Mouse (Mus musculus) lung, adult 2 months (tissue): ENCODE results near the gene Trim2. TPM values are rescaled to one million over a fixed set of nuclear protein-coding genes. Genes with fewer than 3 reads are reported as not detected.
A peak's percentile ranks its signal among the peaks of the same experiment; 100 is the strongest.

Experiments
- DNase-seq: peaks from one replicate; pipeline ENCODE4 v3.0.0; 2022
- H3K4me1 ChIP-seq: fragments of 200-500 bp; 2 replicates; pipeline ENCODE4 v1.6.1; 2011; ENCODE audit warnings: low read length; ENCODE audit not compliant: control insufficient read depth, insufficient read depth
- H3K4me3 ChIP-seq: fragments of 200-500 bp; replicated peaks from 2 replicates; pipeline ENCODE3; 2011; ENCODE audit warnings: low read depth, mild to moderate bottlenecking, control low read depth, low read length; ENCODE audit errors: extremely low read depth
- CTCF ChIP-seq: fragments of 200-500 bp; IDR thresholded peaks from 2 replicates; pipeline ENCODE4 v1.5.1; 2011; ENCODE audit warnings: mild to moderate bottlenecking, low read length, control low read depth; ENCODE audit not compliant: insufficient read depth
- POLR2A ChIP-seq: fragments of 200-500 bp; IDR thresholded peaks from 2 replicates; pipeline ENCODE4 v1.6.1; 2011; ENCODE audit warnings: low read depth, mild to moderate bottlenecking, control low read depth, low read length, borderline replicate concordance; ENCODE audit errors: extremely low read depth
- WGBS: fragments of 180-500 bp; shearing (Covaris S2); methylation state at CpG from one replicate; pipeline ENCODE4 v1.1.7; 2018; 5-methylcytosine and 5-hydroxymethylcytosine counted together
- polyA plus RNA-seq: library from polyadenylated mRNA; depleted of rRNA; stranded (reverse); fragments of >200 nt; gene quantifications from 2 replicates; pipeline ENCODE4 v1.2.3, GENCODE M21; 2012

Gene Trim2
- polyA plus RNA-seq, 1 experiment: 26.3 TPM

GRCm38 (mm10) chr3:84272293-84273015, 34.2 kb downstream of the Trim2 start:
- no peak overlapping the region for H3K4me3 ChIP-seq
- H3K4me1 ChIP-seq: 0 out of 2 replicates have a peak, but pooled peaks cover 4% of the 10 kb centered on the region
- TF ChIP-seq CTCF: no peak
- TF ChIP-seq POLR2A: no peak
- DNase-seq: no peak
- 86% methylated on average over 10 of the region's 10 CpGs for WGBS

DNA sequence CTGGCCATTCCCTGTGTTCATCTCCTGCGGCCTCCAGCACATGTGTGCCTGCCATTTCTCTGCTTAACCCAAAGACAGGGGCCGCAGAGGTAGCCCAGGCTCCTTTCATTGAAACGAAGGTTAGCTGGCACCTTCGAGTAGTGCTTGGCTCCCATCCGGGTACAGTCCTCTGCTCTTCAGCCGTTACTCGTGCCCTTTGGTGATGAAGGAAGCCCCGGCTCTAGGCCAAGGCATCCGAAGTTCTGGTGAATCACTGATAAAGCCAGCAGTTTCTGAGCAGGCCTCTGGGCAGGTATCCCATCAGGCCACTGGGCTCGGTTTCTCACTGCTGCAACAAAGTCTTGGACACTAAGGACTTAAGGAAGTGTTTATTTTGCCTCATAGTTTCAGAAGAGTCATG, 34.9 kb downstream of the Trim2 start:
- TF ChIP-seq CTCF (no peak), POLR2A (no peak)
- no peak for DNase-seq
- 0 out of 2 replicates have a peak, but pooled peaks cover 4% of the 10 kb centered on the region for H3K4me1 ChIP-seq
- WGBS: 91% methylated on average over 10 of the region's 10 CpGs
- no peak overlapping the region for H3K4me3 ChIP-seq

DNA sequence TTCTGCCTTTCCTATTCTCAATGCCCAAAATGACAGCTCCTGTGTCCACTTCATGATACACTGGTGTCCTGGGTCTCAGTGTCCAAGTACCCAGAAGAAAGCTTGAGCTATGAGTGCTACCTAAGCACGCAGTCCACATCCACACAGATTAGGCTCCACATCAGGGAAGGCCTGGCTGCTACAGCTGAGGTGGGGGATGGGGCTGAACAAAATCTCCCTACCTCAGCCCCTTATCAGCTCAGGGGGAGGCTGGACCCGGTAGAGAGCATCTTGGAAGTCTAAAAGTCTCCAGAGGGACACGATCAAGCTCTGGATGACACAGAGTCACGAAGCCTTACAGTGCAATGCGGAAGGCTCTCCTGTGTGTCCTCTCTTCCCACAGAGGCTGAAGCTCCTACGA, 35.6 kb downstream of the Trim2 start:
- TF ChIP-seq POLR2A: no peak
- DNase-seq: no peak
- Histone ChIP-seq H3K4me1 (0 out of 2 replicates have a peak, but pooled peaks cover 4% of the 10 kb centered on the region), H3K4me3 (no peak overlapping the region)
- 75% methylated on average over 6 of the region's 6 CpGs for WGBS

GRCm38 (mm10) chr3:84270624-84270995, 36.1 kb downstream of the Trim2 start:
- WGBS: 14% methylated on average over 3 of the region's 3 CpGs
- DNase-seq: no peak
- Histone ChIP-seq H3K4me3 (no peak overlapping the region), H3K4me1 (0 out of 2 replicates have a peak, but pooled peaks cover 4% of the 10 kb centered on the region)
- no peak for TF ChIP-seq POLR2A
- TF ChIP-seq CTCF: no peak

- no peak for DNase-seq
- 31% methylated on average over 13 of the region's 13 CpGs for WGBS
- no peak for TF ChIP-seq POLR2A
- TF ChIP-seq CTCF: no peak
- Histone ChIP-seq H3K4me3 (no peak overlapping the region), H3K4me1 (0 out of 2 replicates have a peak, but pooled peaks cover 4% of the 10 kb centered on the region)
Observed at GRCm38 (mm10) chr3:84269987-84270623, 36.6 kb downstream of the Trim2 start.

GRCm38 (mm10) chr3:84268434-84268833, 38.2 kb downstream of the Trim2 start:
- Histone ChIP-seq H3K4me1 (0 out of 2 replicates have a peak, but pooled peaks cover 4% of the 10 kb centered on the region), H3K4me3 (no peak overlapping the region)
- DNase-seq: no peak
- 50% methylated on average over 3 of the region's 3 CpGs for WGBS
- TF ChIP-seq POLR2A (no peak), CTCF (0 out of 2 replicates have a peak, but pooled peaks have one; percentile 29)

GRCm38 (mm10) chr3:84266391-84266931, 40.2 kb downstream of the Trim2 start:
- Histone ChIP-seq H3K4me1 (0 out of 2 replicates have a peak, but pooled peaks cover 4% of the 10 kb centered on the region), H3K4me3 (no peak overlapping the region)
- TF ChIP-seq CTCF (no peak), POLR2A (no peak)
- DNase-seq: no peak
- 68% methylated on average over 3 of the region's 3 CpGs for WGBS

DNA sequence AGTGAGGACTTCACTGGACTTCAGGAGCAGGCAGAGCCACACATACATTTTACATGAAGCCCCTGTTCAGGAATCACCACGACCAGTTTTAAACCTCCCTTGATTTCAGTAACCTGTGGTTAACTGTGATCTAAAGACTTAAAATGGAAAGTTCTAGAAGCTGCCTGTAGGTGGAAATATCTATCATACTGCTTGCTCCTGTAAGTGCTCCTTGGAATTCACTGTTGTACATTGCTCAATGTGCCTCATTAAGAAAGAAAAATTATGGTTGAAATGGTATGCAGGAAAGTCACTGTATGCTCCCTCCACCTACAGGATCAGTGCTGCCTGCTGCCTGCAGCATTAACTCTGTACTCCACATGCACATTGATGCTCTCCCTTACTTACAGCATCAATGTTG, 41.6 kb downstream of the Trim2 start:
- Histone ChIP-seq H3K4me3 (no peak overlapping the region), H3K4me1 (peaks cover 2% of the 10 kb centered on the region; the same call in 1 of the 2 replicates)
- 59% methylated on average over 1 of the region's 1 CpGs for WGBS
- DNase-seq: no peak
- TF ChIP-seq CTCF: no peak
- no peak for TF ChIP-seq POLR2A

- WGBS: 70% methylated on average over 2 of the region's 2 CpGs
- peaks cover 2% of the 10 kb centered on the region; the same call in 1 of the 2 replicates for H3K4me1 ChIP-seq
- no peak for TF ChIP-seq POLR2A
- no peak for TF ChIP-seq CTCF
- no peak for DNase-seq
- no peak overlapping the region for H3K4me3 ChIP-seq
Observed at GRCm38 (mm10) chr3:84264395-84264794, 42.3 kb downstream of the Trim2 start.

DNA sequence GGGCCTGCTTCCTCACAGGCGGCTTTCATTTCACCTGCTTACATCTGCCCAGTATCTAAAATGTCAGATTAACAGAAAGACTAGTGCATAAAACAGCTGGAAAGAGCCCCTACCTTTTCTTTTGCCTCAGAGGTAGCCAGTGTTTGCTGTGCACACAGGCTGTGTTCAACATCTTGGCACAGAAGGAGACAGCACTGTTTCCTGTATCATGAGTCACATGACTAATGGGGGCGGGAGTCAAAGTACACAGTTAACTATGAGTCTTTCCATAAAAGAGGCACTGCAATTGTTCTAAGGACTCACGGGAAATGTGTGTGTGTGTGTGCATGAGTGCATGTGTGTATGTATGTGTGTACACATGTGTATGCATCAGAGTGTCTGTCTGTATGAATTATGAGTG, 43.9 kb downstream of the Trim2 start:
- Histone ChIP-seq H3K4me3 (no peak overlapping the region), H3K4me1 (peaks cover 2% of the 10 kb centered on the region; the same call in 1 of the 2 replicates)
- TF ChIP-seq CTCF (no peak), POLR2A (no peak)
- WGBS: 55% methylated on average over 3 of the region's 3 CpGs
- no peak for DNase-seq
